Comparison of ENCODE assay signal across 15 mouse cellular contexts in the genomic region with DNA sequence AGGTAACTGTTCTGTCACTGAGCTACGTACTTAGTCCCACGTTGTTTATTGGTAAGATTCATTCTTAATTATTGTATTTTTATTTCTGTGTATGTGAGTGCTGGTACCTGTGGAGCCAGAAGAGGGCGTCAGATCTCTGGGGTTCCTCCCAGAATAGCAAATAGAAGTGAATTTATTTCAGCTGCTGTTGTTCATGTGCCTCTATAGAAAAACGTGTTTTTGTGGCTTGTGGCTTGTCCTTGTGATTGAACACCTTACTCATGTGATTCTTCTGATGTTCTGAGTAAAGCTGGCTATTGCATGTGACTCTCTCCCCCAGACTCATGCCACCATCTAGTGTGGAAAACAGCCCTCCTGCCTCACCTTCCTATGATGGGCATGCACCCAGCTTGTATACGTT. TPM values are rescaled to one million over a fixed set of nuclear protein-coding genes. Genes with fewer than 3 reads are reported as not detected.
A peak's percentile ranks its signal among the peaks of the same experiment; 100 is the strongest.
DNase-seq lines count a peak whose midpoint lies in the region; ATAC-seq and TF ChIP-seq lines count a peak whose summit lies in the region.
"Had no signal": no experiment of that assay in that cellular context is flagged by ENCODE, and none has a peak within 500 bp of the region (broad histone marks: within the 10 kb centered on the region; RNA-seq: fewer than 3 reads in every experiment).

No protein-coding gene starts in this region.

- H3K27me3 ChIP-seq in lung, embryonic 14.5 days (ENCODE audit: insufficient read depth, low read length), result no peaks in the 10 kb centered on the region
- no peaks in the 10 kb centered on the region for H3K27me3 ChIP-seq in MEL (ENCODE audit: control insufficient read depth in 1 of 2, insufficient read depth in 2 of 2, low read length in 2 of 2)
- H3K27me3 ChIP-seq: limb, embryonic 13.5 days had no signal

- H3K36me3 ChIP-seq in lung, embryonic 14.5 days (ENCODE audit: insufficient read depth), result no peaks in the 10 kb centered on the region
- peaks cover 0 to 6% of the 10 kb centered on the region in 2 experiments; a peak in 2 of 4 replicates for H3K36me3 ChIP-seq in MEL (ENCODE audit: control insufficient read depth in 1 of 2, insufficient read depth in 2 of 2, low read length in 2 of 2)
- H3K36me3 ChIP-seq: liver, embryonic 15.5 days had no signal

- DNase-seq in cerebellum, adult 9-10 months, result peak; percentile 47
- no peak for DNase-seq in cerebellum, postnatal 36 days
- DNase-seq in lung, embryonic 14.5 days, result no peak
- DNase-seq in lung, adult 2 months, result no peak
- DNase-seq in MEL (ENCODE audit: low read depth, low spot score), result peak; percentile 53
- DNase-seq in thymus, postnatal 0 days (ENCODE audit: low spot score), result peak; percentile 78
- DNase-seq in adrenal gland, postnatal 10 days, result no peak
- no peak for DNase-seq in ovary, postnatal 14 days (ENCODE audit: low spot score)
- DNase-seq: cerebellum, adult 18-20 months; heart, postnatal 10 days; midbrain, embryonic 14.5 days had no signal

- H3K4me3 ChIP-seq in lung, embryonic 14.5 days (ENCODE audit: low read depth, low read length), result no peak overlapping the region
- H3K4me3 ChIP-seq in lung, adult 2 months (replicated peaks; ENCODE audit: extremely low read depth, low read depth, low read length), result no peak overlapping the region
- H3K4me3 ChIP-seq in MEL (ENCODE audit: control insufficient read depth in 1 of 2, insufficient read depth in 1 of 2, low read depth in 2 of 2, low read length in 2 of 2), result no peak overlapping the region
- H3K4me3 ChIP-seq: forebrain, embryonic 10.5 days; limb, embryonic 13.5 days; liver, embryonic 15.5 days had no signal

- peak; percentile 9; the same call in 1 of the 2 replicates for TF ChIP-seq CTCF in lung, embryonic 14.5 days (IDR thresholded peaks at IDR 0.05; ENCODE audit: low read depth)
- TF ChIP-seq CTCF in lung, adult 2 months (IDR thresholded peaks at IDR 0.05; ENCODE audit: insufficient read depth, low read length), result no peak
- peak; percentile 15 to 41 (median 22); a peak in 3 of 6 replicates for TF ChIP-seq CTCF in MEL (IDR thresholded peaks at IDR 0.05 in 2 of 3, conservative IDR thresholded peaks at IDR 0.05 in 1 of 3; ENCODE audit: control insufficient read depth in 1 of 3, insufficient read depth in 1 of 3, low read depth in 2 of 3, low read length in 3 of 3, poor library complexity in 1 of 3, severe bottlenecking in 1 of 3)

- no peak overlapping the region for H3K4me2 ChIP-seq in lung, embryonic 14.5 days
- H3K4me2 ChIP-seq: limb, embryonic 13.5 days; liver, embryonic 15.5 days had no signal

- no peak overlapping the region for H3K27ac ChIP-seq in lung, embryonic 14.5 days (ENCODE audit: low read depth)
- H3K27ac ChIP-seq in MEL (ENCODE audit: control insufficient read depth, low read depth, low read length), result no peak overlapping the region
- H3K27ac ChIP-seq: forebrain, embryonic 10.5 days; limb, embryonic 13.5 days; liver, embryonic 15.5 days had no signal

- peak; percentile 3 for TF ChIP-seq RAD21 in MEL (IDR thresholded peaks at IDR 0.05; ENCODE audit: low read depth, low read length)

- 76% methylated on average over 5 of the region's 5 CpGs for WGBS in lung, embryonic 14.5 days
- 75% methylated on average over 5 of the region's 5 CpGs for whole genome bisulfite sequencing in lung, adult 2 months

- no peak overlapping the region for H3K9ac ChIP-seq in lung, embryonic 14.5 days
- H3K9ac ChIP-seq in MEL (ENCODE audit: control insufficient read depth, low read depth, low read length, poor library complexity, severe bottlenecking), result no peak overlapping the region
- H3K9ac ChIP-seq: limb, embryonic 13.5 days; liver, embryonic 15.5 days had no signal

- H3K9me3 ChIP-seq in lung, embryonic 14.5 days (ENCODE audit: low read depth, low read length), result no peaks in the 10 kb centered on the region
- no peaks in the 10 kb centered on the region for H3K9me3 ChIP-seq in MEL (replicated peaks; ENCODE audit: insufficient read depth, low read length)
- H3K9me3 ChIP-seq: forebrain, embryonic 10.5 days; limb, embryonic 13.5 days; liver, embryonic 15.5 days had no signal

- ATAC-seq in lung, embryonic 14.5 days (ENCODE audit: insufficient read depth), result no peak
- ATAC-seq: hindbrain, embryonic 16.5 days had no signal

- TF ChIP-seq POLR2A in lung, adult 2 months (IDR thresholded peaks at IDR 0.05; ENCODE audit: borderline replicate concordance, extremely low read depth, low read depth, low read length), result no peak
- TF ChIP-seq POLR2A in MEL (IDR thresholded peaks at IDR 0.05; ENCODE audit: control insufficient read depth in 1 of 2, insufficient read depth in 1 of 2, low read depth in 1 of 2, low read length in 2 of 2, poor library complexity in 1 of 2), result no peak

- TF ChIP-seq EP300 in MEL (IDR thresholded peaks at IDR 0.05; ENCODE audit: low read depth in 1 of 2, low read length in 2 of 2), result no peak

- H3K4me1 ChIP-seq in lung, embryonic 14.5 days (ENCODE audit: insufficient read depth), result 0 out of 2 replicates have a peak, but pooled peaks cover 12% of the 10 kb centered on the region
- peaks cover 5% of the 10 kb centered on the region; the same call in 1 of the 2 replicates for H3K4me1 ChIP-seq in lung, adult 2 months (ENCODE audit: control insufficient read depth, insufficient read depth, low read length)
- peaks cover 8 to 14% of the 10 kb centered on the region in 2 experiments; a peak in 3 of 4 replicates for H3K4me1 ChIP-seq in MEL (ENCODE audit: control insufficient read depth in 1 of 2, insufficient read depth in 2 of 2, low read length in 2 of 2)

- H3K79me2 ChIP-seq in MEL (ENCODE audit: control insufficient read depth, insufficient read depth, low read length, poor library complexity), result no peaks in the 10 kb centered on the region

TF ChIP-seq in MEL, 35 proteins besides CTCF, POLR2A, EP300 and RAD21:
- TF ChIP-seq SMC3 (IDR thresholded peaks at IDR 0.05; ENCODE audit: low read depth, low read length) (peak; percentile 42), POLR2AphosphoS5 (IDR thresholded peaks at IDR 0.05; ENCODE audit: borderline replicate concordance, low read depth, low read length) (no peak)

RNA-seq across cellular contexts. Expression of a gene that starts 1.9 kb away (rescaled TPM):
- 6.4 and 8.5 TPM in 2 replicates for polyA plus RNA-seq in lung, embryonic 14.5 days (2014; fragmentation: Nextera tagmentation; extraction: Ambion mirVana)
- polyA plus RNA-seq in lung, adult 2 months (2012; rRNA removed), result 23.2 and 38.3 TPM in 2 replicates
- 0.88 and 1.7 TPM in 2 replicates for total RNA-seq in MEL (2012; rRNA removed)
- polyA plus RNA-seq in MEL (2012; ENCODE audit: insufficient read depth in 1 of 2, insufficient read length in 2 of 2, low read depth in 1 of 2, low replicate concordance in 2 of 2, missing spikeins in 1 of 2), result 1 to 10 TPM in 1 of 2 experiments, not detected in 1; 2.7 TPM
- polyA plus RNA-seq in thymus, postnatal 0 days (2015; fragmentation: Nextera tagmentation; extraction: Ambion mirVana), result 90.2 and 94.4 TPM in 2 replicates
- 10 to 100 TPM; 13.3 to 17.8 TPM for total RNA-seq in adrenal gland, postnatal 10 days (2021)

RNA-seq across cellular contexts. Expression of a gene that starts 39.6 kb away (rescaled TPM):
- polyA plus RNA-seq in lung, embryonic 14.5 days (2014; fragmentation: Nextera tagmentation; extraction: Ambion mirVana), result 60.7 and 61.3 TPM in 2 replicates
- polyA plus RNA-seq in lung, adult 2 months (2012; rRNA removed), result 40.3 and 50.9 TPM in 2 replicates
- 52.0 and 63.1 TPM in 2 replicates for total RNA-seq in MEL (2012; rRNA removed)
- polyA plus RNA-seq in MEL (2012; ENCODE audit: insufficient read depth in 1 of 2, insufficient read length in 2 of 2, low read depth in 1 of 2, low replicate concordance in 2 of 2, missing spikeins in 1 of 2), result 10 to 100 TPM in 1 of 2 experiments, not detected in 1; 63.5 TPM
- polyA plus RNA-seq in thymus, postnatal 0 days (2015; fragmentation: Nextera tagmentation; extraction: Ambion mirVana), result 87.6 and 91.1 TPM in 2 replicates
- 10 to 100 TPM; 31.2 to 38.5 TPM for total RNA-seq in adrenal gland, postnatal 10 days (2021)

Comparison
In these comparisons a context has a peak if more than half of its experiments do, and no peak if none do; other contexts are left out.
1. DNase-seq: peak in cerebellum, adult 9-10 months (single experiment), MEL (single experiment) and thymus, postnatal 0 days (single experiment); none in cerebellum, postnatal 36 days (0 of 2), lung, embryonic 14.5 days (single experiment), lung, adult 2 months (single experiment), adrenal gland, postnatal 10 days (single experiment) and ovary, postnatal 14 days (single experiment).